18 mouse cellular contexts compared by ENCODE assay signal in genomic region chr6:126303086-126303485, GRCm38 (mm10).
"Had no signal": no experiment of that assay in that cellular context is flagged by ENCODE, and none has a peak within 500 bp of the region (broad histone marks: within the 10 kb centered on the region; RNA-seq: fewer than 3 reads in every experiment).

No protein-coding gene starts in this region.

- H3K4me2 ChIP-seq: limb, embryonic 12.5 days; liver, embryonic 13.5 days; lung, embryonic 15.5 days; midbrain, embryonic 11.5 days; midbrain, embryonic 15.5 days; neural tube, embryonic 13.5 days had no signal

- H3K4me1 ChIP-seq: limb, embryonic 12.5 days; liver, embryonic 13.5 days; lung, embryonic 15.5 days; megakaryocyte, embryonic 14.5 days; midbrain, embryonic 15.5 days; neural tube, embryonic 13.5 days had no signal

- ATAC-seq: liver, postnatal 0 days; midbrain, embryonic 15.5 days had no signal

- H3K9ac ChIP-seq: limb, embryonic 12.5 days; liver, embryonic 13.5 days; liver, postnatal 0 days; lung, embryonic 15.5 days; midbrain, embryonic 15.5 days; neural tube, embryonic 13.5 days had no signal

- H3K27ac ChIP-seq: limb, embryonic 12.5 days; liver, embryonic 13.5 days; lung, embryonic 15.5 days; macrophage; midbrain, embryonic 15.5 days; neural tube, embryonic 13.5 days had no signal

- H3K9me3 ChIP-seq: limb, embryonic 12.5 days; liver, embryonic 13.5 days; lung, embryonic 15.5 days; megakaryocyte, embryonic 14.5 days; midbrain, embryonic 15.5 days; neural tube, embryonic 13.5 days had no signal

- H3K4me3 ChIP-seq: limb, embryonic 12.5 days; liver, embryonic 13.5 days; lung, embryonic 15.5 days; megakaryocyte, embryonic 14.5 days; midbrain, embryonic 15.5 days; neural tube, embryonic 13.5 days had no signal

- H3K27me3 ChIP-seq: limb, embryonic 12.5 days; liver, embryonic 13.5 days; lung, embryonic 15.5 days; megakaryocyte, embryonic 14.5 days; midbrain, embryonic 15.5 days; neural tube, embryonic 13.5 days had no signal

- H3K36me3 ChIP-seq: limb, embryonic 12.5 days; liver, embryonic 13.5 days; lung, embryonic 15.5 days; midbrain, embryonic 15.5 days; neural tube, embryonic 13.5 days had no signal

- DNase-seq: kidney, postnatal 25 days; layer of hippocampus, adult 9-11 months; liver; liver, embryonic 13.5 days; liver, postnatal 0 days; lung, postnatal 14 days; right cerebral cortex, adult 18-20 months; right cerebral cortex, postnatal 4 days; spleen, adult 18-20 months; thymus, adult 18-20 months; thymus, postnatal 14 days had no signal
